Mouse (Mus musculus) embryonic facial prominence, embryonic 14.5 days (tissue): ENCODE data around the gene Fam168b. TPM values are rescaled to one million over a fixed set of nuclear protein-coding genes. Genes with fewer than 3 reads are reported as not detected.

Experiments
- polyA plus RNA-seq: library from polyadenylated mRNA; unstranded; fragments of >200 nt; fragmentation: Nextera tagmentation; extraction: Ambion mirVana; gene quantifications from 2 replicates; pipeline ENCODE4 v1.2.1, GENCODE M21; 2014

Fam168b gene
- polyA plus RNA-seq, 1 experiment from 2014 or later, result 68.1 TPM

Other genes starting within 250 kb of the Fam168b start
- 18.3 and 18.6 TPM in 2 replicates for gene Plekhb2, start 6.9 kb upstream of the Fam168b start, polyA plus RNA-seq